Mouse (Mus musculus) cortical plate, adult 2 months (tissue): Measurements from ENCODE around the gene Endog. TPM values are rescaled to one million over a fixed set of nuclear protein-coding genes. Genes with fewer than 3 reads are reported as not detected.
"Not testable (repeated sequence)": the region's sequence is repeated elsewhere in the genome, so short reads cannot be mapped to it uniquely, and the experiment has no call there.

Experiments used
- H3K27ac ChIP-seq: fragments of 200-500 bp; 2 replicates; pipeline ENCODE4 v1.5.1; 2012; ENCODE audit warnings: low read length, control low read depth, inconsistent platforms; ENCODE audit not compliant: insufficient read depth
- H3K4me1 ChIP-seq: fragments of 200-500 bp; 2 replicates; pipeline ENCODE4 v1.6.1; 2011; ENCODE audit warnings: low read length; ENCODE audit not compliant: control insufficient read depth, insufficient read depth
- H3K4me3 ChIP-seq: fragments of 200-500 bp; 2 replicates; pipeline ENCODE4 v1.5.1; 2011; ENCODE audit warnings: mild to moderate bottlenecking, low read length, control low read depth; ENCODE audit not compliant: insufficient read depth
- CTCF ChIP-seq: fragments of 200-500 bp; IDR thresholded peaks from 2 replicates; pipeline ENCODE4 v1.5.1; 2011; ENCODE audit warnings: mild to moderate bottlenecking, control low read depth, low read length; ENCODE audit not compliant: insufficient read depth; ENCODE audit errors: extremely low read depth
- POLR2A ChIP-seq: fragments of 200-500 bp; IDR thresholded peaks from 2 replicates; pipeline ENCODE4 v1.6.1; 2011; ENCODE audit warnings: mild to moderate bottlenecking, low read length, control low read depth; ENCODE audit not compliant: insufficient read depth; ENCODE audit errors: extremely low read depth
- polyA plus RNA-seq: library from polyadenylated mRNA; depleted of rRNA; stranded (reverse); fragments of >200 nt; gene quantifications from 2 replicates; pipeline ENCODE4 v1.2.3, GENCODE M21; 2012; rRNA removed

The Endog gene
- 32.9 and 33.4 TPM in 2 replicates for polyA plus RNA-seq

DNA sequence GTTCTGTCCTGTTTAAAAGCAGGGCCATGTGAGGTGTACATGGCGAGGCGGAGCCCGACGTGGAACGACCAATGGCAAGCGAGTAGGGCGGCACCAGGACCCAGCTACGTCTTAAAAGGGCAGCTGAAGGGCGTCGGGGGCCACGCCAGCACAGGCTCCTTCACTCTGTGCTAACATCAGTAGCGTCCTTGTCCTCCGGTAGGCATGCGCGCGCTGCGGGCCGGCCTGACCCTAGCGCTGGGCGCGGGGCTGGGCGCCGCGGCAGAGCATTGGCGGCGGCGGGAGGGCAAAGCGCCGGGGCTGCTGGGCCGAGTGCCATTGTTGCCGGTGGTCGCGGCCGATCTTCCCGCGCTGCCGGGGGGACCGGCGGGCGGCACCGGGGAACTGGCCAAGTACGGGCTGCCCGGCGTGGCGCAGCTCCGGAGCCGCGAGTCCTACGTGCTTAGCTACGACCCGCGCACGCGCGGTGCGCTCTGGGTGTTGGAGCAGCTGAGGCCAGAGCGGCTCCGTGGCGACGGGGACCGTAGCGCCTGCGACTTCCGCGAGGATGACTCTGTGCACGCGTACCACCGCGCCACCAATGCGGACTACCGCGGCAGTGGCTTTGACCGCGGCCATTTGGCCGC, at the start of gene Endog:
Endog (plus strand) TSS at position 123 of the 626 bp plus-strand sequence.
- Histone ChIP-seq H3K4me1 (no peaks in the 10 kb centered on the region), H3K4me3 (peak within 1 kb of the TSS; percentile 77), H3K27ac (peak within 1 kb of the TSS; percentile 85)
- no peak for TF ChIP-seq CTCF
- TF ChIP-seq POLR2A: peak; percentile 98

GRCm38 (mm10) chr2:30122766-30123165, 48.5 kb upstream of the Endog start:
- TF ChIP-seq CTCF (no peak), POLR2A (no peak)
- H3K4me1 ChIP-seq: peaks cover 16% of the 10 kb centered on the region
- no peak overlapping the region for H3K27ac ChIP-seq
- H3K4me3 ChIP-seq: peak overlapping the region; percentile 80

DNA sequence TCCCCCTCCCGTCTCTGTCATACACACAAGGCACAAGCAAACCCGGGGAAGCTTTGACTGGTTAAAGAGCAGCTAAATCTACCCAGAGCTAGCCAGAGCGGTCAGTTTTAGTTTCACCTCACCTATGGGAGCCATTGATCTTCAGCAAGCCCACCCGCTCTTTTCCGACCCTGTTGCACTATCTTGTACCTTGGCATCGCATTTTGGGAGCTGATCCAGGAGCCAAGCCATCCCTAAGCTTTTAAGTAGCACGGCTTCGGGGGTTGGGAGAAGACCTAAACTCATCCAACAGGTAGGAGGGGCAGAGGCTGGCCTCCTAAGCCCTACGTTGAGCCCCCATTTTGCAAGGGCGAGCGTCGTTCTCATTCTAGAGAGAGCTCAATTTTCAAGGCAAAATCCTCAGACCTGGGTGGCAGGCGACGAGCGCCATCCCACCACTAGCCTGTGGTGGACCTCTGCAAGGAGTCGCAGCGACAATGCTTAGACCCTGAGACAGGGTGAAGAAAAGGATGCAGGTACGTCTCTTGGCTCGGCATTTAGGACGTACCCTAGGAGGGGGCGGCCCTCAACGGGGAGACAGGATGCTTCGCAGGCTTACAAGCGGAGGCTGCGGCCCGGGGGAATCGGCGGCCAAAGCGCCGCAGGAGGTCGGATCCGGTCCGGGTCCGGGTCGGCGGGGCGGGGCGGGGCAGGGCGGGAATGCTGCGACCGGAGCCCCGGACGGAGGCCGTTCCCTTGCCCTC, 47.4 kb upstream of the Endog start:
- peaks cover 14% of the 10 kb centered on the region for H3K4me1 ChIP-seq
- TF ChIP-seq POLR2A: no peak; the same call in 1 of the 2 replicates
- no peak for TF ChIP-seq CTCF
- peak overlapping the region; percentile 80 for H3K4me3 ChIP-seq
- peak overlapping the region; percentile 95 for H3K27ac ChIP-seq

DNA sequence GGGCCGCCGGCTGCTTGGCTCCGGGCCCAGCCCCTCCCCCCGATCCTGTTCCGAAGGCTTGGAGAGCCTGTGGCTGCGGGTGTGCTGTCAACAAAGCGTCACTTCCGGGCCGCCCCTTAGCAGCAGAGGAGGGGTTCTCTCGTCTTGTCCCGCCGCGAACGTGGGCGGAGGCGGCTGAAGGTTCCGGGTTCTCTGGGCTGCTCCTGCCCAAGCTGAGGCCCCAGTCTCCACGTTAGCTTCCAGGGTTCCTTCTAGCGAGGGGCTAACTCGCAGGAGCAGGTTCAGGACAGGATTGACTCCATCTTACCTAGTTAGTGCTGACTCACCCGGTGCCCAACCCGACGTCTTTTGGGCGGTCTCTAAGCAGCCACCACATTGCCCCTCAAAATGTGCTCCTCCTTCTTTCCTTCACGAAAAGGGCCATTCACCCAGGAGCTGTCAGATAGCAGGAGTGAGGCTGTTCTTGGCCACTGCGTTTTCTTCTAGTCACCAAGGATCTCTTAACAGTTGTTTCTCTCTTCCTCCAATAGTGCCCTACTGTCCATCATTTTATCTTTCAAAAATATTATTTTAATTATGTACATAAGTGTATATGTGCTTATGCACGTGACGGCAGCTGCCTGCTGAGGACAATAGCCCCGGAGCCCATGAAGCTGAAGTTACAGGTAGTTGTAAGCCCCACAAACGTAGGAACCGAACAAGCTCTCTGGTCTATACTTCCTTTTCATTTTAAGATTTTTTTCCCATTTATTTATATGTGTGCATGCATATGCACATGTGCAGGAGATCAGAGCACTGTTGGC, 46.6 kb upstream of the Endog start, which contains the start of gene Zer1:
Zer1 (minus strand) TSS at position 114 of the 803 bp plus-strand sequence.
- H3K4me3 ChIP-seq: peak within 1 kb of the TSS; percentile 80
- peak within 1 kb of the TSS; percentile 95 for H3K27ac ChIP-seq
- H3K4me1 ChIP-seq: peaks cover 11% of the 10 kb centered on the region
- TF ChIP-seq POLR2A (peak; percentile 90; the same call in 1 of the 2 replicates), CTCF (no peak)

- Histone ChIP-seq H3K4me3 (no peak overlapping the region), H3K4me1 (peaks cover 2% of the 10 kb centered on the region; the same call in 1 of the 2 replicates), H3K27ac (no peak overlapping the region)
- TF ChIP-seq POLR2A: no peak
- peak; percentile 41; the same call in 1 of the 2 replicates for TF ChIP-seq CTCF
Observed at GRCm38 (mm10) chr2:30128789-30129188, 42.5 kb upstream of the Endog start.

DNA sequence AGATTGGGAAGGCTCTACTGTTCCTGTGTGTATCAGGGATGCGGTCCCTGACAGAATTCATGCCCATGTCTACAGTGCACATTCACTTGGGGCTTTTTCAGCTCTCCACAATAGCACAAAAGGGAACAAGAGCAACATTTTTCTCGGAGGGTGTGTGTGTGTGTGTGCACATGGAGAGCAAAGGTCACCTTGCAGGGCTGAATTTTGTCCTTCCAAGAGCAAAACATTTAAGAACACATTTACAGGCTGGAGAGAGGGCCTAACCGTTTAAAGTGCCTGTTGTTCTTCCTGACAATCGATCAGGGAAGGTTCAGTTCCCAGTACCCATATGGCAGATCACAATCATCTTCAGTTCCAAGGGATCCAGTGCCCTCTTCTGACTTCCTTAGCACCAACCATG, 41.1 kb upstream of the Endog start:
- TF ChIP-seq CTCF (no peak), POLR2A (no peak)
- H3K4me1 ChIP-seq: peaks cover 4% of the 10 kb centered on the region; the same call in 1 of the 2 replicates

GRCm38 (mm10) chr2:30131240-30131639, 40.1 kb upstream of the Endog start:
- not testable (repeated sequence) for H3K4me3 ChIP-seq, H3K27ac ChIP-seq, H3K4me1 ChIP-seq

More for the DNA sequence above, 41.1 kb upstream of the Endog start:
- no peak overlapping the region for H3K27ac ChIP-seq
- no peak overlapping the region for H3K4me3 ChIP-seq

GRCm38 (mm10) chr2:30132801-30133612, 38.3 kb upstream of the Endog start:
- TF ChIP-seq POLR2A: no peak
- peak overlapping the region; percentile 67 for H3K4me3 ChIP-seq
- H3K4me1 ChIP-seq: peaks cover 2% of the 10 kb centered on the region; the same call in 1 of the 2 replicates
- H3K27ac ChIP-seq: peak overlapping the region; percentile 24; the same call in 1 of the 2 replicates
